Mouse (Mus musculus): ENCODE results near the gene Rabepk.

- no peak for TF ChIP-seq CTCF (IDR thresholded peaks at IDR 0.05; ENCODE audit: borderline replicate concordance, insufficient read depth, low read depth, low read length)
- no peak for TF ChIP-seq POLR2A (IDR thresholded peaks at IDR 0.05; ENCODE audit: borderline replicate concordance, insufficient read depth, low read length)
Observed at GRCm38 (mm10) chr2:34833624-34834023, 33.9 kb upstream of the Rabepk start.
